ENCODE assay signal across 16 mouse cellular contexts in genomic region chr9:83112305-83112768, GRCm38 (mm10). TPM values are rescaled to one million over a fixed set of nuclear protein-coding genes. Genes with fewer than 3 reads are reported as not detected.
DNase-seq lines count a peak whose midpoint lies in the region; ATAC-seq and TF ChIP-seq lines count a peak whose summit lies in the region.
"Had no signal": no experiment of that assay in that cellular context is flagged by ENCODE, and none has a peak within 500 bp of the region (broad histone marks: within the 10 kb centered on the region; RNA-seq: fewer than 3 reads in every experiment).

No protein-coding gene starts in this region.

- no peaks in the 10 kb centered on the region for H3K36me3 ChIP-seq in stomach, postnatal 0 days (ENCODE audit: control insufficient read depth, insufficient read depth, low read length)
- H3K36me3 ChIP-seq: heart, embryonic 13.5 days had no signal

- peak; percentile 66 to 69 for DNase-seq in cerebellum, postnatal 10 days
- peak; percentile 73 for DNase-seq in retina, postnatal 1 day
- DNase-seq in retina, embryonic 14.5 days (ENCODE audit: low spot score): no peak
- peak; percentile 20 for DNase-seq in c-Kit-positive CD71-negative TER-119-negative erythroid progenitor cells, embryonic 14.5 days (ENCODE audit: low read depth)
- no peak for DNase-seq in left cerebral cortex, postnatal 36 days (ENCODE audit: low spot score in 2 of 2)
- no peak for DNase-seq in stomach, postnatal 0 days (ENCODE audit: low spot score)
- DNase-seq: adrenal gland, postnatal 10 days; gastrocnemius, postnatal 10 days; lung, postnatal 4 days; midbrain, embryonic 14.5 days had no signal

- no peaks in the 10 kb centered on the region for H3K4me1 ChIP-seq in stomach, postnatal 0 days (replicated peaks; ENCODE audit: control insufficient read depth, insufficient read depth)

- TF ChIP-seq CTCF in stomach, postnatal 0 days (IDR thresholded peaks at IDR 0.05; ENCODE audit: low read depth): no peak

- H3K9me3 ChIP-seq in stomach, postnatal 0 days (ENCODE audit: control insufficient read depth, low read length): no peaks in the 10 kb centered on the region
- H3K9me3 ChIP-seq: embryonic facial prominence, embryonic 10.5 days; heart, embryonic 13.5 days had no signal

- no peak overlapping the region for H3K9ac ChIP-seq in stomach, postnatal 0 days (ENCODE audit: low read length)
- H3K9ac ChIP-seq: heart, embryonic 13.5 days had no signal

- no peak overlapping the region for H3K27ac ChIP-seq in stomach, postnatal 0 days (replicated peaks)
- H3K27ac ChIP-seq: embryonic facial prominence, embryonic 10.5 days; heart, embryonic 13.5 days; layer of hippocampus, adult 2 months had no signal

- no peaks in the 10 kb centered on the region for H3K27me3 ChIP-seq in stomach, postnatal 0 days (ENCODE audit: control insufficient read depth, insufficient read depth, low read length)
- H3K27me3 ChIP-seq: heart, embryonic 13.5 days had no signal

- H3K4me3 ChIP-seq in stomach, postnatal 0 days (ENCODE audit: low read depth, low read length): no peak overlapping the region
- H3K4me3 ChIP-seq: embryonic facial prominence, embryonic 10.5 days; erythroblast, embryonic 14.5 days; heart, embryonic 13.5 days; layer of hippocampus, adult 2 months had no signal

- ATAC-seq in cerebellum, adult (ENCODE audit: insufficient number of reproducible peaks, low FRiP score, low TSS enrichment): no peak
- peak; percentile 41; the same call in 1 of the 2 replicates for ATAC-seq in neutrophil, adult 5-6 weeks (ENCODE audit: extremely low read depth, insufficient number of reproducible peaks, low FRiP score, poor library complexity, severe bottlenecking)
- no peak for ATAC-seq in stomach, postnatal 0 days (ENCODE audit: low FRiP score, low TSS enrichment)

- intact Hi-C loops in left cerebral cortex, postnatal 36 days (cut with DNase I): no loop called here

- no peak for TF ChIP-seq EP300 in stomach, postnatal 0 days (optimal IDR thresholded peaks at IDR 0.05)

- no peak overlapping the region for H3K4me2 ChIP-seq in stomach, postnatal 0 days (replicated peaks; ENCODE audit: low read depth)
- H3K4me2 ChIP-seq: heart, embryonic 13.5 days had no signal

- WGBS in stomach, postnatal 0 days: 66% methylated on average over 9 of the region's 9 CpGs

RNA-seq across cellular contexts. Expression of gene Hmgn3, which starts 34.1 kb away (rescaled TPM):
- 2.1 and 7.0 TPM in 2 replicates for total RNA-seq in neutrophil, adult 5-6 weeks (2017)
- total RNA-seq in left cerebral cortex, postnatal 36 days (2021): 10 to 100 TPM; 68.1 to 82.2 TPM
- polyA plus RNA-seq in stomach, postnatal 0 days (2015; fragmentation: Nextera tagmentation; extraction: Ambion mirVana): 115 and 127 TPM in 2 replicates
- polyA plus RNA-seq: erythroblast, embryonic 14.5 days had no signal

Comparison
In these comparisons a context has a peak if more than half of its experiments do, and no peak if none do; other contexts are left out.
1. DNase-seq: peak in cerebellum, postnatal 10 days (2 of 2), retina, postnatal 1 day (single experiment) and c-Kit-positive CD71-negative TER-119-negative erythroid progenitor cells, embryonic 14.5 days (single experiment); none in retina, embryonic 14.5 days (single experiment), left cerebral cortex, postnatal 36 days (0 of 2) and stomach, postnatal 0 days (single experiment).